Comparison of ENCODE assay signal across 8 mouse cellular contexts in genomic region chr11:16508052-16508654, GRCm38 (mm10). TPM values are rescaled to one million over a fixed set of nuclear protein-coding genes. Genes with fewer than 3 reads are reported as not detected.
DNase-seq lines count a peak whose midpoint lies in the region; ATAC-seq lines count a peak whose summit lies in the region.

Sec61g (minus strand) TSS chr11:16508484.

- DNase-seq in adipocyte (ENCODE audit: low spot score), result peak; percentile 95
- DNase-seq in embryo, embryonic 10 days (ENCODE audit: low spot score), result peak; percentile 97
- DNase-seq in gastrocnemius, postnatal 10 days, result peak; percentile 87
- peak; percentile 96 for DNase-seq in induced T-regulatory cell, adult 2 months (ENCODE audit: low read depth)
- peak; percentile 83 to 93 for DNase-seq in left cerebral cortex, adult 9 months (ENCODE audit: low spot score in 2 of 2)
- peak; percentile 92 for DNase-seq in right cerebral cortex, postnatal 14 days
- peak; percentile 88 to 93 for DNase-seq in urinary bladder, postnatal 36 days (ENCODE audit: low spot score in 2 of 2)

- ATAC-seq in megakaryocyte progenitor cell, adult 5-6 weeks (replicated peaks; ENCODE audit: poor library complexity), result peak; percentile 92

RNA-seq across cellular contexts. Expression of gene Sec61g, which starts in this region (rescaled TPM):
- total RNA-seq in gastrocnemius, postnatal 10 days (2021), result 1 to 10 TPM; 2.3 to 5.5 TPM
- total RNA-seq in megakaryocyte progenitor cell, adult 5-6 weeks (2015), result 21.6 and 28.1 TPM in 2 replicates
- total RNA-seq in megakaryocyte progenitor cell, adult 5-6 weeks (2017), result 14.5 and 29.4 TPM in 2 replicates

Comparison
In these comparisons a context has a peak if more than half of its experiments do, and no peak if none do; other contexts are left out.
1. Peak in every context shown above with its lines: DNase-seq and ATAC-seq.